Mouse (Mus musculus): ENCODE results near the gene Wdr37.

DNA sequence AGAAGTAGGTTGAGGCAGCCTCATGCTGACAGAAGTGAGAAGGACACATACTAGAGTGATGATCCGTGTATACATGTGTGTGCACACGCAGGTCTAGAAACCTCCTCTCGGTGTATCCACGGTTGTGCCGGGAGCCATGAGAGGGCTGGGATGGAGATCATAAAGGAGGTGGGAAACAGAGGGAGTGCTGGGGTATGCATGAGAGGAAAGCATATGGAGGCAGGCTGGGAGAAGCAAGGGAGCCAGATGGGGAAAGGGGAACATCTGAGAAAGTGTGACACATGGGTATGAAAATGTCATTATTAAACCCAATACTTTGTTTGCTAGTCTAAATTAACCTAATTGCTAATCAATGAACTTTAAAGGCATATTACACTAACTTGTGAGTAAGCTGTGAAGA, 37.1 kb downstream of the Wdr37 start:
- TF ChIP-seq CHD2 (IDR thresholded peaks at IDR 0.05; ENCODE audit: low read depth, low read length): no peak
- no peak for TF ChIP-seq ZC3H11A (IDR thresholded peaks at IDR 0.05; ENCODE audit: borderline replicate concordance, low read depth, low read length)
- TF ChIP-seq ZNF384 (IDR thresholded peaks at IDR 0.05; ENCODE audit: low read depth, low read length): no peak
